Comparison of ENCODE assay signal across 8 mouse cellular contexts in genomic region chr10:125328331-125329063, GRCm38 (mm10).
A peak's percentile ranks its signal among the peaks of the same experiment; 100 is the strongest.
DNase-seq lines count a peak whose midpoint lies in the region; ATAC-seq lines count a peak whose summit lies in the region.

No protein-coding gene starts in this region.

- H3K4me1 ChIP-seq in forebrain, embryonic 12.5 days, result peaks cover 10% of the 10 kb centered on the region
- peaks cover 12% of the 10 kb centered on the region for H3K4me1 ChIP-seq in forebrain, embryonic 10.5 days
- no peaks in the 10 kb centered on the region for H3K4me1 ChIP-seq in brown adipose tissue, adult 24 weeks (ENCODE audit: control insufficient read depth, insufficient read depth, insufficient read length, low read length)
- 0 out of 2 replicates have a peak, but pooled peaks cover 5% of the 10 kb centered on the region for H3K4me1 ChIP-seq in intestine, embryonic 16.5 days (ENCODE audit: control insufficient read depth, insufficient read depth, low read length)
- H3K4me1 ChIP-seq in liver, embryonic 11.5 days (replicated peaks; ENCODE audit: control insufficient read depth, insufficient read depth, low read length), result no peaks in the 10 kb centered on the region; the same call in 1 of the 2 replicates

- H3K27ac ChIP-seq in forebrain, embryonic 12.5 days, result no peak overlapping the region
- no peak overlapping the region for H3K27ac ChIP-seq in forebrain, embryonic 10.5 days
- H3K27ac ChIP-seq in brown adipose tissue, adult 24 weeks (replicated peaks; ENCODE audit: low read depth, low read length), result peak overlapping the region; percentile 18
- 0 out of 2 replicates have a peak overlapping the region, but pooled peaks have one; percentile 52 for H3K27ac ChIP-seq in intestine, embryonic 16.5 days (ENCODE audit: low read length)
- peak overlapping the region; percentile 53; the same call in 1 of the 2 replicates for H3K27ac ChIP-seq in liver, embryonic 11.5 days (ENCODE audit: low read depth, low read length)

- no peaks in the 10 kb centered on the region for H3K36me3 ChIP-seq in forebrain, embryonic 12.5 days (replicated peaks)
- no peaks in the 10 kb centered on the region for H3K36me3 ChIP-seq in forebrain, embryonic 10.5 days (replicated peaks)
- no peaks in the 10 kb centered on the region for H3K36me3 ChIP-seq in intestine, embryonic 16.5 days (ENCODE audit: control insufficient read depth, insufficient read depth, low read length)
- H3K36me3 ChIP-seq in liver, embryonic 11.5 days (ENCODE audit: control insufficient read depth, insufficient read depth, low read length), result no peaks in the 10 kb centered on the region

- H3K4me2 ChIP-seq in forebrain, embryonic 12.5 days, result 0 out of 2 replicates have a peak overlapping the region, but pooled peaks have one; percentile 8
- H3K4me2 ChIP-seq in intestine, embryonic 16.5 days (ENCODE audit: low read depth, low read length), result peak overlapping the region; percentile 51
- peak overlapping the region; percentile 41 for H3K4me2 ChIP-seq in liver, embryonic 11.5 days

- no peaks in the 10 kb centered on the region for H3K9me3 ChIP-seq in forebrain, embryonic 12.5 days
- no peaks in the 10 kb centered on the region for H3K9me3 ChIP-seq in forebrain, embryonic 10.5 days
- H3K9me3 ChIP-seq in intestine, embryonic 16.5 days (ENCODE audit: control insufficient read depth, low read length), result no peaks in the 10 kb centered on the region
- H3K9me3 ChIP-seq in liver, embryonic 11.5 days (ENCODE audit: control insufficient read depth, low read length), result no peaks in the 10 kb centered on the region

- peak; percentile 78 for ATAC-seq in forebrain, embryonic 12.5 days (ENCODE audit: low FRiP score)
- peak; percentile 85 for ATAC-seq in intestine, embryonic 16.5 days
- peak; percentile 51 for ATAC-seq in liver, embryonic 11.5 days (replicated peaks; ENCODE audit: low FRiP score)

- no peak for DNase-seq in forebrain, embryonic 10.5 days (ENCODE audit: extremely low spot score, low spot score)
- DNase-seq in liver, embryonic 11.5 days (ENCODE audit: low spot score), result no peak
- DNase-seq in cerebellum, adult 11 months, result no peak
- DNase-seq in spleen, adult 18-20 months, result no peak
- no peak for DNase-seq in cerebellum, postnatal 36 days

- no peak overlapping the region for H3K4me3 ChIP-seq in forebrain, embryonic 12.5 days (replicated peaks)
- H3K4me3 ChIP-seq in forebrain, embryonic 10.5 days, result no peak overlapping the region
- peak overlapping the region; percentile 47 for H3K4me3 ChIP-seq in brown adipose tissue, adult 24 weeks (ENCODE audit: insufficient read depth, low read depth, low read length)
- H3K4me3 ChIP-seq in intestine, embryonic 16.5 days (ENCODE audit: low read length), result peak overlapping the region; percentile 32
- H3K4me3 ChIP-seq in liver, embryonic 11.5 days (ENCODE audit: low read depth, low read length), result peak overlapping the region; percentile 3; the same call in 1 of the 2 replicates

- 54% methylated on average over 16 of the region's 16 CpGs for WGBS in forebrain, embryonic 12.5 days
- WGBS in forebrain, embryonic 10.5 days, result 61% methylated on average over 16 of the region's 16 CpGs
- WGBS in intestine, embryonic 16.5 days, result 10% methylated on average over 16 of the region's 16 CpGs
- 49% methylated on average over 16 of the region's 16 CpGs for WGBS in liver, embryonic 11.5 days

- H3K27me3 ChIP-seq in forebrain, embryonic 12.5 days, result no peaks in the 10 kb centered on the region
- no peaks in the 10 kb centered on the region for H3K27me3 ChIP-seq in forebrain, embryonic 10.5 days (ENCODE audit: poor library complexity, severe bottlenecking)
- no peaks in the 10 kb centered on the region for H3K27me3 ChIP-seq in intestine, embryonic 16.5 days (replicated peaks; ENCODE audit: control insufficient read depth, insufficient read depth, low read length)
- H3K27me3 ChIP-seq in liver, embryonic 11.5 days (replicated peaks; ENCODE audit: control insufficient read depth, insufficient read depth, low read length), result no peaks in the 10 kb centered on the region

- no peak overlapping the region for H3K9ac ChIP-seq in forebrain, embryonic 12.5 days
- 0 out of 2 replicates have a peak overlapping the region, but pooled peaks have one; percentile 46 for H3K9ac ChIP-seq in intestine, embryonic 16.5 days (ENCODE audit: low read depth, low read length)
- no peak overlapping the region for H3K9ac ChIP-seq in liver, embryonic 11.5 days (ENCODE audit: low read depth, low read length)

Comparison
In these comparisons a context has a peak if more than half of its experiments do, and no peak if none do; other contexts are left out.
1. H3K27ac ChIP-seq: peak in brown adipose tissue, adult 24 weeks (single experiment), intestine, embryonic 16.5 days (single experiment) and liver, embryonic 11.5 days (single experiment); none in forebrain, embryonic 12.5 days (single experiment) and forebrain, embryonic 10.5 days (single experiment).
2. H3K4me3 ChIP-seq: peak in brown adipose tissue, adult 24 weeks (single experiment), intestine, embryonic 16.5 days (single experiment) and liver, embryonic 11.5 days (single experiment); none in forebrain, embryonic 12.5 days (single experiment) and forebrain, embryonic 10.5 days (single experiment).
3. Peak in every context shown above with its lines, with median percentiles within 50 percentile points of each other: ATAC-seq and H3K4me2 ChIP-seq.